Mouse (Mus musculus) frontal cortex, adult (tissue): ENCODE results near the gene Zfp607a.
A peak's percentile ranks its signal among the peaks of the same experiment; 100 is the strongest.
"Not testable (repeated sequence)": the region's sequence is repeated elsewhere in the genome, so short reads cannot be mapped to it uniquely, and the experiment has no call there.

Source experiments
- ATAC-seq: cut with Nextera tagmentation; 2 replicates; pipeline ENCODE4 v1.9.2; 2017; ENCODE audit warnings: mild to moderate bottlenecking, moderate library complexity, mixed read lengths; ENCODE audit not compliant: low TSS enrichment

Zfp607a gene

DNA sequence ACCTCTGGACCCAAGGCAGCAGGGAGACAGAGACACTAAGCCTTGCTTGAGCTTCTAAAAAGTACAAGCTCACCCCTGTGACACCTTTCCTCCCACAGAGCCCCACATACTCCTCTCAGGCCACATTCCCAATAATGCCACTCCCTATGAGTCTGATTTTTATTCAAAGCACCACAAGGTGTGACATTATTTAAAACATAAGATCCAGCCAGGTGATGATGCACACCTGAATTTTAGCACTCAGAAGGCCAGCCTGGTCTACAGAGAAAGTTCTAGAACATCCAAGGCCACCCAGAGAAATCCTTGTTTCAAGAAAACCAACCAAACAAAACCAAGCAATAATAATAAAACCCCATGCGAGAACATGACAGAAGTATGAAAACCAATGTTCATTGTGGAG is at the start of gene Zfp607a:
Zfp607a (plus strand) TSS at position 301 of the 400 bp plus-strand sequence.
- ATAC-seq: no peak

DNA sequence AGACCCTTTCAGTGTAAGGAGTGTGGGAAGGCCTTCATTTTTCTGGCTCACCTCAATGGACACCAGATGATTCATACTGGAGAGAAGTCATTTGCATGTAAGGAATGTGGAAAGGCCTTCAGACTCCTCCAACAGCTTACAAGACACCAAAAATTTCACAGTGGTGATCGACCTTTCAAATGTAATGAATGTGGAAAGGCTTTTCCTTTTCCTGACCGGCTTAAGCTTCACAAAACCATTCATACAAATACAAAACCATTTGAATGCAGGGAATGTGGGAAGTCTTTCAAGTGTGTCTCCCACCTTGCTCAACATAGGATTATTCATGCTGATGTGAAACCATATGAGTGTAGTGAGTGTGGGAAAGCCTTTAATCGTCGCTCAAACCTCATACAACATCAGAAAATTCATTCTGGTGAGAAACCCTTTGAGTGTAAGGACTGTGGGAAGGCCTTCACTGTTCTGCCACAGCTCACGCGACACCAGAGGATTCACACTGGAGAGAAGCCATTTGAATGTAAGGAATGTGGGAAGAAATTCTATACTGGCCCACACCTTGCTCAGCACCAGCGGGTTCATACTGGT is 38.7 kb upstream of the Zfp607a start:
- ATAC-seq: no peak

DNA sequence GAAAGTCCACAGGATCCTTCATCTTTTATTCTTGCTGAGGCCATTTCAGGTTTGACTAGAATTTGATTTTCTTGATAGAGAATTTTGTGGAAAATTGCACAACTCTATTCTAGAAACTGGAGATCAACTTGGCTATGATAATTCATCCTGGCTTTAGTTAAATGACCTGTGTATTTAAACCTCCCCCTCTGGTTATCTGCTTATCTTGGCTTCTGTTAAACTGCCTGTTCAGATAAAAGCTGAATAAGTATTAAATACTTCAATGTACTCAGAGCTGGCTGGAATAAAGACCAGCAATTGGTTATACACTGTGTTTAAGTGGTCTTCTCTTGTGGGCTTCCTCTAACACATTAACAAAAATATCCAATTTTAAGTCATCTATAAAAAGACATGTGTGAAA is 34.7 kb upstream of the Zfp607a start:
- ATAC-seq: no peak

DNA sequence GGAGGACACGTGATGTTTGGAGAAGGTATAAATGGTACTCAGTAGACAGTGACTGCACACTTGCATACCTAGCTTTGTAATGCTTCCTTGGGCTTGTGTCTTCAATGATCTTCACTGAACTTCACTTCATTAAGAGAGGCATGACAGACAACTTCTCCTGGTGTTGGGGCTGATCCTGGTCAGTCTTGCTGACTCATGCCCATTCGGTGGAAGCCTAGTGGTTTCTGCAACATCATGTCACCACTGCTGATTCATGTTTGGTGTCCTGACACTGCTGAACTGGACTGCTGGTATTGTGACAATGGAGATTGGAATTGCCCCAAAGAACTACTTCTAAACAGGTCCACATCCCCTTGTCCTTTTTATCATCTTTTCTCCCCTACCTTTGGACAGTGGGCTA is 23.2 kb upstream of the Zfp607a start:
- no peak for ATAC-seq

DNA sequence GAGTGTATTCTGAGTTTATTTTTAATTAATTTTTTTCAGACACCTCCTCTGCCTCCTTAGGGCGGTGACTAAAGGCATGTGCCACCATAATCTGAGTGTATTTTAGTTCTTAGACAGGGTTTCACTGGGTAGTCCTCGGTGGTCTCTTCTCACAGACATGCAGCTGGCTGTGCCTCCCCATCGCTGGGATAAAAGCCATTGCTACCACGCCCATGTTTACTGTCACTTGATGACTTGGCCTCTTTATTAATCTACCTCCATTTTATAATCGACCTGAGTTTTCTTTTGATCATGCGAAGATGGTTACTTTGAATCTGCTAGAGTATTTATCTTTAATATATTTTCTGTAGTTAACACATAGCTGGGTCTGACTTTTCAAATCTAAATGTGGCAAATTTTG is 19.4 kb upstream of the Zfp607a start:
- ATAC-seq: no peak

DNA sequence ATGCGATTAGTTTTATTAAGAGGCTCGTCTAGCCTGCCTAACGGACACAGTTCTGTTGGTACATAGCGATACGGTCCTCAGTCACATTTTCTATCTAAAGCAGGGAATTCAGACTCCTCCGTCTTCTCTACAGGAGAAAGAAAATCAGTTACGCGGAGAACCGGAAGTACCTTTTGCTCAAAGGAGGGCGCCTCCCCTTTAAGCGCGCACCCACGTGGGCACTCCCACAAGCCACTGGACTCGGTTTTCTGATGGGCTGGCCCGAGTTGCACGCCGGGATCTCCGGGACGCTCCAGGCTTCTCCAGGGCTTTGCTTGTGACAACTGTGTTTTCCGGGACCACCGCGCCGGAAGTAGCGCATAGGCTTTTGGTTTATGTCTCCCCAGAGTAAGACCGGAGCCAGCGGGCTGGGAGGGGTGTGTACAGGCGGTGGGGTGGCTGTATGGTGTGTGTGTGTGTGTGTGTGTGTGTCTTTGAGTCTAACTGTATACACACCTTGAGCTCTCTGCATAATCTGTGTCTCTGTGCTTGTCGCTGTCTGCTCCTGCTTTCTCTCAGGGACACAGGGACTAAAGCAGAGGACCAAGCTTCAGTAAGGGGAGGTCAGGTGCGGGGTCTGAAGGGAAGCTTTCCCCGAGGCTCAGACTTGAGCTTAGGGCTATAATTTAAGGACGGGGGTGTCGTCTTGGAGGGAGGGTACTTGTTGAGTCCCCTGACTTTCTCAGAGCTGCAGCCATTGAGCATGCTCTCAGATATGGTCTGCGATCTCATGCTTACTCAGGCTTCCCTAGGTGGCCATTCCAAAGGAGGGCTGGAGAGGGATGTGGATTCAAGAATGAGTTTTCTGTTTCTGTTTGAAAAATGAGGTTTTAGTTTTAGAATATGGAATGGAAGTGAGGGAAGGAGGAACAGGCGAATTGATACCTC is 18.7 kb upstream of the Zfp607a start, which contains the start of gene Zfp59:
Zfp59 (plus strand) TSS at position 285 of the 927 bp plus-strand sequence.
- ATAC-seq: peak; percentile 99

DNA sequence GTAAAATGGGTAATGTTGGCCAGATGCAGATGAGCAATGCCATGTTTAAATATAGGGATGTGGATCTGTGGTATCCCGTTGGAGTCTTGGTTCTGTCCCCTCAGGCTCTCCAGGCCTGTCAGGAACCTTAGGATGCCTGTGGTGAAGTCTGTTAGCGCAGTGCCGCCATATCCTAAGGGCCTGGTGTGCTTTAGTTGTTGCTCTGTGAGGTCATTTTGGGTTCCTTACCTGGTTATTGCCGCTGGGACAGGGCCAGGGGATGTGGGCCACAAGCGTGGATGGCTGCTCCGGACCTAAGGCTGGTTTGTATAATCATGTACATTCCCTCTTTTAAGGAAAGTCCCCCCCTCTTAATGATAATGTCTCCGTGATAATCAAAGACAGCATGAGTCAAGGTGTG is 17.7 kb upstream of the Zfp607a start:
- no peak for ATAC-seq

DNA sequence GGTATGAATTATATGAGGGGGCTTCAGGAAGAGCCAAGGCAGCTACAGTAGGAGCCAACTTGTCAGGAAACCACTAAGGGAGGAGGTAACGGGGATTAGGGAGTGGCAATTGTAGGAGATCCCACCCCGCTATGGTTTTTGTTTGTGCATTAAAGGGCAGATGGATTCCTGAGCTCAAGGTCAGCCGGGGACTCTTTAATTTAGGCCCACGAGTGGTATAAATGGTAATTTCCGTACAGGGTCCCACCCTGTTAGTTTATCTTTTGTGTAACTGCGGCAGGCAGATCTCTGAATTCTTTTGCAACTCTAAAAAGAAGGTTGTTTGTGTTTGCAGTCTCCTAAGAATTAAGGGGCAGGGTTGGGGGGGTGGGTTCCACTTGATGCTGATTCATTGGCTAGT is 17.2 kb upstream of the Zfp607a start:
- ATAC-seq: no peak

DNA sequence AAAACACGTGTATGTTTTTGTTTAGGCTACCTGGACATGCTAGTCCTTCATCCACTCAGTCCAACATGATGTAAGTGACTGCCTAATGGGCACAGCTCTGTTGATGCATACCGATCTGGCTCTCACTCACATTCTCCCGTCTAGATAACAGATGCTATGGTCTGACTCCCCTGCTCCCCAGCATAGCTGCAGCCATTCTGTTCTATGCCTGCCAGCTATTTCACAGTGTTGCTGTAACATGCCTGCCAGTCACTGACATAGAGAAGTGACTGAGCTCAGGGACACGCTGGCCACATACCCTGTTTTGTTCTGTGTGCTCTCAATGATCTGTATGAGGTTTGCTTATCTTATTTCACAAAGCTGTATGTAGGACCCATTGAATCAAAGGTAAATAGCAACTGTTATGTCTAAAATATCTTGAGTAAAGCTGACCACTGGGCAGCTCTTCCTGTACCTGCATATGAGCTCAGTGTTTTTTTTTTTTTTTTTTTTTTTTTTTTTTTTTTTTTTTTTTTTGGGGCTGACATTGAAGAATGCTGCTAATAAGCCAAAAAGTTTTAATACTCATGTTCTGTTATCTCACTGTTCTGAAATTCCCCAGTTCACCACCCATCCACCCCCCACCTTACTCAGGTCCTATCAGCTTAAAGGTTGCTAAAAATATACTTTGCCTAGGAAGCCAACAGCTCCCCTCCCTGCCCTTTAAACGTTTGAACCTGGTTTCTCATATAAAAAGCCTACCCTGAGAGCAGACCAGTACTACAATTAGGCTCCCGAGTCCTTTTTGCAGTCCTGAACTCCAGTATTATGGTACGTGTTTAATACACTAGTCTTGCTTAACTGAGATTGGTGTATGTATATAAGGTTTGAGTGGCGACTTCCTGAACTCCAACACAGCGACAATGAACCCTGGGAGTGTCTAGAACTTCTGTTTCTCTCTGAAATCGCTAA is 2.2 kb downstream of the Zfp607a start:
- ATAC-seq: no peak

DNA sequence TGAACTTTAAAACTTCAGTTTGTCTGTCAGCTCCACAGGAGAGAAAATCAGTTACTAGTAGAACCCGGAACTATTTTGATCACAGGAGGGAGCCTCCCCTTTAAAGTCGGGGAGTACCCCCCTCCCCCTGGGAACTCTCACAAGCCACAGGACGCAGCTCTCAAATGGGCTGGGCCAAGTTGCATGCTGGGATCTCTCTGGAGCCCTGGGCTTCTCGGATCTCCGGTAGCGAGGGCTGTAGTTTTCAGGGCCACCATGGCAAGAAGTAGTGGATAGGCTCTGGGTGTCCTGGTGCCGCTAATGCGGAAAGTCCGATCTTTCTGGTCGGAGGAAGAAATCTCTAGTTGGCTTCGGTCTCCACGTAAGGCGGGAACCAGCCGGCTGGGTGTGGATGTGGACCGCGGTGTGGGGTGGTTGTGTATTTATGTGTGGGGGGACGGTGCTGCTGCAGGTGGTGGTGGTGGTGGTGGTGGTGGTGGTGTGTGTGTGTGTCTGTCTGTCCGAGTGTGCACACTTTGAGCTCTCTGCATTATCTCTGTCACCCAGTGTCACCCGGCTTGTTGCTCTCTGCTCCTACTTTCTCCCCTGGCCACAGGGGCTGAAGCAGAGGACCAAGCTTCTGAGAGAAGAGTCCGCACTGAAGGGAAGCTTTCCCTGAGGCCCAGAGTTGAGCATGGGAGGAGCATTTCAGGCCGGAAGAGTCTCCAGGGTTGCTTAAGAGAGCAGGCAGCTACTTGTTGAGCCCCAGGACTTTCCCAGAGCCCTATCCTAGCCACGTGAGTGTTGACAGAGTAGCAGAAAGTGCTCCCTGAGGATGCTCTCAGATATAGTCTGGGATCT is 3.3 kb downstream of the Zfp607a start:
- ATAC-seq: peak; percentile 85

DNA sequence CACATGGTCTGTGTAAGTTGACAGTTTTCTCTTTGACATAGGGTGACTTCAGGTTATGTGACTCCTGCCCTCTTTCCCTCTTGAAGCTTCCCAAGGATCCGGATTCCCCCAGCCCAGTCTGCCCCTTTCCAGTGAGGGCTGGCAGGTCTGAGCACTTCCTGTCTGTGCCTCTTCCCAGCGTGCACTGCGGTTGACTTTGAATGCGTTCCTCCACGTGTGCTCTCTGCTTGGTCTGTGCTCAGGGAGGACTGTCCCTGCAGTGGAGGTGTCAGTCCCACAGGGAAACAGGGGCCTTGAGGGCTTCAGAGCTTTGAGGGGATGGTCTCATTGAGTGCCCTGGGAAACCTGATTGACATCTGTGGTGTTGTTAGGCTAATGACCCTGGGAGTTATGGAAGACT is 5.3 kb downstream of the Zfp607a start:
- ATAC-seq: not testable (repeated sequence)

DNA sequence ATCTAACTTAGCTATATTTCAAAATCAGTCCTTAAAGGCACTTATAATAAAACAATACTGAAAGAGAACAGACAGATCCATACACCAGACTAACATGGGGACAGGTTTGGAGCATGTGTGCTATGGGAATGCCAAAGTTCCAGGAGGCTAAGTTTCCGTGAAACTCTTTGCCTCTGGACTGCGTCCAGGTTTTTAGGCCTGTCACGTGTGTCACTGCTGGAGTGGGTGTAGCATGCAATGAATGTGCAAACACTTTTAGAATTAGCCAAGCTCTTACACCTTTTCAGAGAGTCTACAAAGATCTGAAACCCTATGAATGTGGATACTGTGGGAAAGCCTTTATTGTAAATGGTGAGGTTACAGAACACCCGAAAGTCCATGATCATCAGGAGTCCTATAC is 24.4 kb downstream of the Zfp607a start:
- no peak for ATAC-seq

DNA sequence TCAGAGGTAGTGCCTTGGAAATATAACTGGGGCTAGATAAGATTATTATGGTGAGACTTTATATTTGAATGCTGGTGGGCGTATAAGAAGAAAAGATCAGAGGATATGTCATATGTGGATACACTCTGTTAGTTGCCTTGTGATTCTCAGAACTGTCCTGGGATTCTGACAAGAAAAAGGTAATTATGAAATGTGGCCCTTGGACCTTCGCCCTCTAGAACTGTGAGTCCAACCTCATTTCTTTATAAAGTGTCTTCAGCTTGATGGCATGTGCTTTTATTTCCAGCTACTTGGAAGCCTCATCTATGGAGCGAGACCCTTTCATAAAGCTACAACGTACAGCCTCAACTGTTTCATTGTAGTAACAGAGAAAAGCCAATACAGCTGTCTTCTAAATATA is 43.3 kb downstream of the Zfp607a start:
- ATAC-seq: no peak

DNA sequence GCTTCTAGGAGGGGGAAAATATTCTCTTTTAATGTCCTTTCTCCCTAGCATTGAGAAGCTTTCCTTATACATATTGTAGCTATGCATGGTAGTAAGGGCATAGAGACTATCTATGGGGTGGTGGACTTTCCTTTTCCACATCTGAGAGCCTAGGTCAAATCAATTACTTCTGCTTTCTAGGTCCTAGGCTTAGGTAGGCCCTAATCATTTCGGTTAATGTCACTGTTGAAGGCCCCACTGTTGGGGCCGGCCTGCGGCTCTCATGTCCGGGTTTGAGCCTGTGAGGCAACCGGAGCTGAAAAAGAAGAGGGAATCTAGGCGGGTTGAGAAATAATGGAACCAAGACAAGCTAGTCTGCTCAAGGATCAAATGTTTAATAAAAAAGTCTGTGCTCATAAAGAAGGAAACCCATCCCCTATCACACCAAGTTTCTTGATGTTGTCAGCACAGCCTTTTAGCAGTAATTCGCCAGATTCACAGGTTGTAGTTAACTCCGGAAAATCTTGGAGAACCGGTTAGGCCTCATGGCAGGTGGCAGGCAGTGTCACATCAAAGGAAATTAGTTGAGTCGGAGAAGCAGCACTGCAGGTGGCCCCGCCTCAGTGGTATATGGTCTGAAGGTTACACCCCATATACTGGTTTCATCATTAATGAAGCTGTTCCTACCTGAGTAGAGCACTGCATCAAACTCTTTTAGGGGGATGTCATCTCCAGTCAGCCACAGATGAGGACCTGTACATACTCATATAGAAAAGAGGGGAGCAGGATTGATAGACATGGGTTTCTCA is 47.9 kb downstream of the Zfp607a start:
- ATAC-seq: no peak

DNA sequence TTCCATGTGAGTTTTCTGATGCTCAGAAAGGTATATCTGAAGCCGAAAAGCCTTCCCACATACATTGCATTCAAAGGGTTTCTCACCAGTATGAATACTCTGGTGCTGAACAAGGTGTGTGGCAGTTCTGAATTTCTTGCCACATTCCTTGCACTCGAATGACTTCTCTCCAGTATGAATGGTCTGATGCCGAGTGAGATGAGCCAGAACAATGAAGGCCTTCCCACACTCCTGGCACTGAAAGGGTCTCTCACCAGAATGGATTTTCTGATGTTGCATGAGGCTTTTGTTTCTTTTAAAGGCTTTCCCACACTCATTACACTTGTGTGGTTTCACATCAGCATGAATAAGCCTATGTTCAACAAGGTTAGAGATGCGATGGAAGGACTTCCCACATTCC is 53.6 kb downstream of the Zfp607a start:
- ATAC-seq: not testable (repeated sequence)

DNA sequence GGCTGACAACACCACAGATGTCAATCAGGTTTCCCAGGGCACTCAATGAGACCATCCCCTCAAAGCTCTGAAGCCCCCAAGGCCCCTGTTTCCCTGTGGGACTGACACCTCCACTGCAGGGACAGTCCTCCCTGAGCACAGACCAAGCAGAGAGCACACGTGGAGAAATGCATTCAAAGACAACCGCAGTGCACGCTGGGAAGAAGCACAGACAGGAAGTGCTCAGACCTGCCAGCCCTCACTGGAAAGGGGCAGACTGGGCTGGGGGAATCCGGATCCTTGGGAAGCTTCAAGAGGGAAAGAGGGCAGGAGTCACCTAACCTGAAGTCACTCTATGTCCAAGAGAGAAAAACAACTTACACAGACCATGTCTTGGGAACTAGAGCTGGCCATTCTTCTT is 69.7 kb downstream of the Zfp607a start:
- ATAC-seq: not testable (repeated sequence)

DNA sequence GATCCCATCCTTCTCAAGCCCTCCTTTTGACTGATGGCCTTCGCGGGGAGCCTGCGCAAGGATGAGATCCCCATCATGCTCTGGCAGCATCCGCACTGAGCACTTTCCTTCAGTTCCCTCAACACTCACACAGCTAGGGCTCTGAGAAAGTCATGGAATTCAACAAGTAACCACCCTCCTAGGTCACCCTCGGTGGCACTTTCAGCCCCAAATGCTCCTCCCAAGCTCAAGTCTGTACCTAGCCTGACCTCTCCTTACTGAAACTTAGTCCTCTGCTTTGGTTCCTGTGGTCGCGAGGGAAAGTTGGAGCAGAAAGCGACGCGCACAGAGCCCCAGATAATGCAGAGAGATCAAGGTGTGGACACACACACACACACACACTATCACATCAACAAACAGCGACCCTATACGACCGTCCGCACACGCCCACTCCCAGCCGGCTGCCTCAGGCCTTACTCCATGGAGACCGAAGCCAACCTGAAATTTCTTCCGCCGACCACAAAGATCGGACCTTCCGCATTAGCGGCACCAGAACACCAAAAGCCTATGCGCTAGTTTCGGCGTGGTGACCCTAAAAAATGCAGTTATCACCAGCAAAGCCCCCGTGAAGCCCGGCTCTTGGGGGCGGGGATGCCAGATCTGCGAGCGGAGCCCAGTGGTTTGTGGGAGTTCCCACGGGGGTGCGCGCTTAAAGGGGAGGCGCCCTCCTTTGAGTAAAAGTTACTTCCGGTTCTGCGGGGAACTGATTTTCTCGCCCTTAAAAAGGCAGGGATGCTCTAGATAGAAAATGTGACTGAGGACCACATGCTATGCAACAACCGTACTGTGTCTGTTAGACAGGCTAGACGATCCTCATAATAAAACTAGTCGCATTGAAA is 71.7 kb downstream of the Zfp607a start, which contains the start of gene Zfp974:
Zfp974 (minus strand) TSS at position 643 of the 878 bp plus-strand sequence.
- peak; percentile 87 for ATAC-seq
